Mouse (Mus musculus): ENCODE data around the gene Gm10563. TPM values are rescaled to one million over a fixed set of nuclear protein-coding genes. Genes with fewer than 3 reads are reported as not detected.
"Not testable (repeated sequence)": the region's sequence is repeated elsewhere in the genome, so short reads cannot be mapped to it uniquely, and the experiment has no call there.

Gene Gm10563
- polyA plus RNA-seq, 1 experiment from 2014 or later, result not detected

- Histone ChIP-seq H3K9ac (replicated peaks) (no peak overlapping the region), H3K9me3 (no peaks in the 10 kb centered on the region), H3K4me3 (no peak overlapping the region), H3K4me1 (no peaks in the 10 kb centered on the region), H3K36me3 (peaks cover 67% of the 10 kb centered on the region), H3K27ac (replicated peaks) (no peak overlapping the region), H3K4me2 (replicated peaks) (no peak overlapping the region), H3K27me3 (no peaks in the 10 kb centered on the region)
- 97% methylated on average over 5 of the region's 5 CpGs for WGBS
- no peak for ATAC-seq (replicated peaks)
These were observed 55.9 kb downstream of the Gm10563 start for GRCm38 (mm10) chr4:155589356-155589755.

GRCm38 (mm10) chr4:155582279-155582905, 62.8 kb downstream of the Gm10563 start:
- H3K27ac ChIP-seq (replicated peaks), result no peak overlapping the region
- no peak overlapping the region for H3K4me2 ChIP-seq (replicated peaks)
- H3K4me1 ChIP-seq, result no peaks in the 10 kb centered on the region
- peaks cover 61% of the 10 kb centered on the region for H3K36me3 ChIP-seq
- WGBS, result 96% methylated on average over 6 of the region's 6 CpGs
- H3K4me3 ChIP-seq, result no peak overlapping the region
- no peaks in the 10 kb centered on the region for H3K9me3 ChIP-seq
- no peak overlapping the region for H3K9ac ChIP-seq (replicated peaks)
- H3K27me3 ChIP-seq, result no peaks in the 10 kb centered on the region
- ATAC-seq (replicated peaks), result no peak

- Histone ChIP-seq H3K4me1 (no peaks in the 10 kb centered on the region), H3K36me3 (peaks cover 48% of the 10 kb centered on the region), H3K27me3 (no peaks in the 10 kb centered on the region), H3K9me3 (no peaks in the 10 kb centered on the region), H3K4me2 (replicated peaks) (no peak overlapping the region), H3K4me3 (no peak overlapping the region), H3K9ac (replicated peaks) (no peak overlapping the region), H3K27ac (replicated peaks) (no peak overlapping the region)
- ATAC-seq (replicated peaks), result no peak
- 22% methylated on average over 1 of the region's 1 CpGs for WGBS
These were observed 64.8 kb downstream of the Gm10563 start for GRCm38 (mm10) chr4:155580420-155580819.

GRCm38 (mm10) chr4:155578336-155579125, 66.7 kb downstream of the Gm10563 start:
- no peaks in the 10 kb centered on the region for H3K27me3 ChIP-seq
- peaks cover 29% of the 10 kb centered on the region for H3K36me3 ChIP-seq
- no peak overlapping the region for H3K4me2 ChIP-seq (replicated peaks)
- H3K27ac ChIP-seq (replicated peaks), result no peak overlapping the region
- H3K4me3 ChIP-seq, result no peak overlapping the region
- WGBS, result 86% methylated on average over 7 of the region's 7 CpGs
- no peak overlapping the region for H3K9ac ChIP-seq (replicated peaks)
- no peak for ATAC-seq (replicated peaks)
- H3K4me1 ChIP-seq, result no peaks in the 10 kb centered on the region
- no peaks in the 10 kb centered on the region for H3K9me3 ChIP-seq

GRCm38 (mm10) chr4:155577741-155578140, 67.5 kb downstream of the Gm10563 start:
- Histone ChIP-seq H3K9me3 (no peaks in the 10 kb centered on the region), H3K27ac (replicated peaks) (no peak overlapping the region), H3K4me3 (no peak overlapping the region), H3K4me1 (no peaks in the 10 kb centered on the region), H3K9ac (replicated peaks) (no peak overlapping the region), H3K36me3 (peaks cover 22% of the 10 kb centered on the region; the same call in 1 of the 2 replicates), H3K27me3 (no peaks in the 10 kb centered on the region), H3K4me2 (replicated peaks) (no peak overlapping the region)
- ATAC-seq (replicated peaks), result no peak
- 95% methylated on average over 5 of the region's 5 CpGs for WGBS

- no peaks in the 10 kb centered on the region for H3K4me1 ChIP-seq
- H3K4me3 ChIP-seq, result no peak overlapping the region
- no peaks in the 10 kb centered on the region for H3K9me3 ChIP-seq
- H3K36me3 ChIP-seq, result peaks cover 22% of the 10 kb centered on the region; the same call in 1 of the 2 replicates
- H3K27me3 ChIP-seq, result no peaks in the 10 kb centered on the region
- H3K27ac ChIP-seq (replicated peaks), result no peak overlapping the region
- 95% methylated on average over 9 of the region's 9 CpGs for WGBS
- ATAC-seq (replicated peaks), result no peak
- no peak overlapping the region for H3K9ac ChIP-seq (replicated peaks)
- H3K4me2 ChIP-seq (replicated peaks), result no peak overlapping the region
These were observed 68.1 kb downstream of the Gm10563 start for GRCm38 (mm10) chr4:155577132-155577531.

GRCm38 (mm10) chr4:155575521-155575920, 69.7 kb downstream of the Gm10563 start:
- no peaks in the 10 kb centered on the region for H3K9me3 ChIP-seq
- no peak overlapping the region for H3K9ac ChIP-seq (replicated peaks)
- ATAC-seq (replicated peaks), result no peak
- H3K27me3 ChIP-seq, result no peaks in the 10 kb centered on the region
- H3K36me3 ChIP-seq, result peaks cover 22% of the 10 kb centered on the region; the same call in 1 of the 2 replicates
- H3K4me1 ChIP-seq, result no peaks in the 10 kb centered on the region
- WGBS, result 85% methylated on average over 8 of the region's 8 CpGs
- H3K4me3 ChIP-seq, result no peak overlapping the region
- H3K4me2 ChIP-seq (replicated peaks), result no peak overlapping the region
- H3K27ac ChIP-seq (replicated peaks), result no peak overlapping the region

GRCm38 (mm10) chr4:155574931-155575330, 70.3 kb downstream of the Gm10563 start:
- WGBS, result 93% methylated on average over 11 of the region's 11 CpGs
- peaks cover 22% of the 10 kb centered on the region; the same call in 1 of the 2 replicates for H3K36me3 ChIP-seq

GRCm38 (mm10) chr4:155573876-155574275, 71.3 kb downstream of the Gm10563 start:
- WGBS, result 95% methylated on average over 9 of the region's 9 CpGs
- H3K9ac ChIP-seq (replicated peaks), result no peak overlapping the region
- ATAC-seq (replicated peaks), result no peak

More at GRCm38 (mm10) chr4:155574931-155575330, 70.3 kb downstream of the Gm10563 start:
- no peak overlapping the region for H3K4me3 ChIP-seq
- H3K9me3 ChIP-seq, result no peaks in the 10 kb centered on the region
- no peak overlapping the region for H3K4me2 ChIP-seq (replicated peaks)
- H3K4me1 ChIP-seq, result no peaks in the 10 kb centered on the region
- H3K27me3 ChIP-seq, result no peaks in the 10 kb centered on the region
- no peak overlapping the region for H3K27ac ChIP-seq (replicated peaks)
- no peak for ATAC-seq (replicated peaks)
- H3K9ac ChIP-seq (replicated peaks), result no peak overlapping the region

GRCm38 (mm10) chr4:155573155-155573554, 72.1 kb downstream of the Gm10563 start:
- Histone ChIP-seq H3K4me1 (no peaks in the 10 kb centered on the region), H3K4me3 (no peak overlapping the region), H3K4me2 (replicated peaks) (no peak overlapping the region), H3K27ac (replicated peaks) (no peak overlapping the region), H3K36me3 (peaks cover 10% of the 10 kb centered on the region; the same call in 1 of the 2 replicates), H3K9ac (replicated peaks) (no peak overlapping the region), H3K9me3 (no peaks in the 10 kb centered on the region), H3K27me3 (no peaks in the 10 kb centered on the region)
- no peak for ATAC-seq (replicated peaks)
- WGBS, result 92% methylated on average over 2 of the region's 2 CpGs

More at GRCm38 (mm10) chr4:155573876-155574275, 71.3 kb downstream of the Gm10563 start:
- Histone ChIP-seq H3K4me2 (replicated peaks) (no peak overlapping the region), H3K27ac (replicated peaks) (no peak overlapping the region), H3K4me3 (no peak overlapping the region), H3K36me3 (peaks cover 17% of the 10 kb centered on the region; the same call in 1 of the 2 replicates), H3K4me1 (no peaks in the 10 kb centered on the region), H3K9me3 (no peaks in the 10 kb centered on the region), H3K27me3 (no peaks in the 10 kb centered on the region)

- Histone ChIP-seq H3K9ac (replicated peaks) (no peak overlapping the region), H3K27ac (replicated peaks) (no peak overlapping the region), H3K9me3 (no peaks in the 10 kb centered on the region), H3K4me3 (no peak overlapping the region), H3K27me3 (no peaks in the 10 kb centered on the region), H3K4me1 (no peaks in the 10 kb centered on the region), H3K36me3 (no peaks in the 10 kb centered on the region; the same call in 1 of the 2 replicates), H3K4me2 (replicated peaks) (no peak overlapping the region)
- ATAC-seq (replicated peaks), result no peak
- 85% methylated on average over 2 of the region's 2 CpGs for WGBS
These were observed 73.8 kb downstream of the Gm10563 start for GRCm38 (mm10) chr4:155571442-155571841.

GRCm38 (mm10) chr4:155570315-155570714, 74.9 kb downstream of the Gm10563 start:
- not testable (repeated sequence) for ATAC-seq (replicated peaks); H3K4me2 ChIP-seq (replicated peaks); H3K4me1 ChIP-seq; H3K4me3 ChIP-seq; H3K27ac ChIP-seq (replicated peaks); H3K27me3 ChIP-seq; H3K9ac ChIP-seq (replicated peaks); H3K9me3 ChIP-seq; H3K36me3 ChIP-seq
- 94% methylated on average over 11 of the region's 11 CpGs for WGBS

Measured in forebrain, embryonic 15.5 days (tissue).